Mouse (Mus musculus): ENCODE measurements around the gene Muc16. TPM values are rescaled to one million over a fixed set of nuclear protein-coding genes. Genes with fewer than 3 reads are reported as not detected.

Muc16 gene
- under 1 TPM in 2 of 4 experiments, not detected in 2; under 0.01 to 0.19 TPM for total RNA-seq (2022)

DNA sequence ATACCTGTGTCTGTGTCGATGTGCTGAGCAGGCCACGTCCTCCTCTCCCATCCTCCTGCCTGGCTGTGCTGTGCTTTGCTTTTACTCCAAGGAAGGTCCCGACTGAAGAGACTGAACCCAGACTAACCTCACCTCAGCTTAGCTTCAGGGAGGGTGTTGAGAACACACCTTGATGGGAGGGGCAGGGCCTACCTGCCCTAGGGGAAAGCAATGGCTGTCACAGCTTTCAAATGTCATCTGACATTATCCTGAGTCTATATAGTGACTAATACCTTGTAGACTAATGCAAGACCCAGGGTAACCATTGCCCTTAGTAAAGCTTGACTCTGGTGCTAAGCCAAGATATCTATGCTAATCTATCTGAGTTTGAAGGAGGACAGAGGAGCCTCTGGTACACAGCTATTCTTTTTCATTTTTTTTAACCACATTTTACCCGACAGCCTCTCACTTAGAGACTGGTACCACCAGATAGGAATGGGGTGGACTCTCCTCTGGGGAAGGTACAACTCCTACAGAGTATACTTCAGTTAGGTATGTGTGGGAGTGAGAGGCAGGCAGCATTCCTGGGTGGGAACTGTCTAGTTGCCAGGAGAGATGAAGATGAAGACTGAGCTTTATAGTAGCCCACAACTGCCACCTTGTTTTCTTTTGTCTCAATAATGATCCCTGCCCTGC, at the start of gene Muc16:
TSS of gene Muc16 (minus strand) at position 51 of the 675 bp plus-strand sequence.
- DNase-seq (ENCODE audit: low spot score in 2 of 2), result no peak

DNA sequence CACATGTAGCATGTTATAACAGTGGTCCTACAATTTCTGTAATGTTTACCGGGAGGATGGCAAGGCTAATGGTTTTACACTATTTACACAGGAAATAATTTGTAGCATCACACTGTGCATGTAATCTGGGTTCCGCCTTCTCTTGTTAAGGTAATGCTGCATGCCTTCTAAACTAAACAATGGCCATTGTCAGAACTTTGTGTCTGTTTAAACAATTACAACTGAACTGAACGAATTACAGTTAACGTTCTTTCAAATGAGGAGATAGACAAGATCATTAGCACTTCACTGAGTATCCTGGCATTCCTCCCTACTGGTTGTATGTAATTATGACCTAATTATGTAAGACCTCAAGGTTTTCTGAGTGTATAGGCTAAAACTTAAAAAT, 48.4 kb upstream of the Muc16 start:
- DNase-seq (ENCODE audit: low spot score in 2 of 2), result no peak

DNA sequence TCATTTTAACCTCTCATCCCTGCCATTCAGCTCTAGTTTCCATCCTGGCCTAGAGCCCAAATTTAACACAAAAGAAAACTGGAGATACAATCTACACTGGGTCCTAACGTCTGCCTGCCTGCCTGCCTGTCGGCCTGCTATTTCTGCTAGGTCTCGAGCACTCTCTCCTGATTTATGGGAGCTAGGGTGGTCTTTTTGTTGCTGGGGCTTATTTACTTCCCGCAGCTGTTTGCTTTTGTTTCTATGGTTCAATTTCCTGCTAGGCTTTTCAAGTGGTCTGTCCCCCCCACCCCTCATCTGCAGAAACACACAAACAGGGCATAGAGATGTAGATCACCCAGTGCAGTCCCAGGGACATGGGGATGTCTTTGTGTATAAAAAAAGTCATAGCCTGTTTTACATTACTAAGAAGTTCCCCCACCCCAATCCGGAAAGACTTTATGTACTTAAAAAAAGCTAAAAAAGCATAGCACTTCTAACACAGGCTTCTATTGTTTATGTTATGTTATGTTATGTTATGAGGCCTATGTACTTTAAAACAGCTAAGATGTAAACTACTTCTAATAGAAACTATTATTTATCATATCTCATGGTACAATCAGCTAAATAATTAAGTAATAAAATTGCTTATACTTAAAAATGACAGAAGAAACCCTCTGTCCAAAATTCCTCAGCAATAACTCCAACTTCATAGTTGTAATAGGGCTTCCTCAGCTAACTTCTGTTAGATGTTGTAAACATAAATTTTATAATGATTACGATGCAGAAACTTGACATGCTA, 47.8 kb upstream of the Muc16 start:
- DNase-seq (ENCODE audit: low spot score in 2 of 2), result no peak

DNA sequence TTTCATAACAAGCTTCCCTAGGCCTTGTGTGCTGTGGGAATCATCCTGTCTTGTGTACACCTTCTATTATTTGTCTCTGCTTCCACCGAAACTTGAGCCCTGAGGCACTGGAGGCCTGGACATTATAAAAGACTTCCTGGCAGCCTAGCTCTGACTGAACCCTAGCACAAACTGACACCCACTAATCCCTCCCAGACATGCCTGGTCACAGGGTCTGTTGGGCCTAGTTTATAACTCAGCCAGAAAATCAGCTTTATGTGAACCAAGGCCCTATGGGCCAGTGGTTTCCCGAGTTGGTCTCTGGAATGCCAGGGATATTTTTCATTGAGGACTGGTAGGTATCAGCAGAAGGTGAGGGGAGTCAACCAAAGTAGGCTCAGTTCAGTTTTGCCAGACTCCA, 46.7 kb upstream of the Muc16 start:
- no peak for DNase-seq (ENCODE audit: low spot score in 2 of 2)

DNA sequence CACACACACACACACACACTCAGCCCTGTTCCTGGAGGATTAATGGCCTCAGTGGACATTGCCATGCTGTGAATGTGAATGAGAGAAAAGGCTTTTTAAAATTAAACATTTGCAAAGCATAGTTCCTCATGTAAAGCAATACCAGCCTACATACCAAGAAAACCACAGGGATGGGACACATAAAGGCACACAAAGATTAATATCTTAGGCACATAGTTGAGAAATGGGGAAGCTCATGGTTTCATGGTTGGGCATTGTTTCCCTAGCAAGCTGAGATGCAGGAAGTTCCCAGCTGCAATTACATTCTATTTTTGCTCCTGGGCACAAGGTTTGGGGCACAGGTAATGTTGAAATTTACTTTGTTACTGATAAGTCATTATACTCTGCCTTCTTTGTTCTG, 31.3 kb upstream of the Muc16 start:
- DNase-seq (ENCODE audit: low spot score in 2 of 2), result no peak

DNA sequence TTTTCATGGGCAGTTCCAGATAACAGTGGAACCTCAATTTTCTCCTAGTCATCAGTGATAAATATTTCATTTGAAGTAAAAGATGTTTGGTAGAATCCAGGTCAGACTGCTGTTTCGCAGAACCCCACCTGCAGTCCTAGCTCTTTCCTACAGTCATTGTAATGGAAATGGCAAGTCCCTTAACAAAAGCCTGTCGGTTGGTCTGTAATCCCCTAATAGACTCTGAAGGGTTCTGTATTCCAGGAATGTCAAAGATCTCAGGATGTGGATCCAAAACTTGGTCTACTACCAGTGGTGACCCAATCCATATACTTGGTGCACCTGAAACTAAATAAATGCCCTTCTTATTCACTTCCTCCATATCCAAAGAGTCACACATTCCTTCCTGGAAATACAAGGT, 76.0 kb downstream of the Muc16 start:
- DNase-seq (ENCODE audit: low spot score in 2 of 2), result no peak

DNA sequence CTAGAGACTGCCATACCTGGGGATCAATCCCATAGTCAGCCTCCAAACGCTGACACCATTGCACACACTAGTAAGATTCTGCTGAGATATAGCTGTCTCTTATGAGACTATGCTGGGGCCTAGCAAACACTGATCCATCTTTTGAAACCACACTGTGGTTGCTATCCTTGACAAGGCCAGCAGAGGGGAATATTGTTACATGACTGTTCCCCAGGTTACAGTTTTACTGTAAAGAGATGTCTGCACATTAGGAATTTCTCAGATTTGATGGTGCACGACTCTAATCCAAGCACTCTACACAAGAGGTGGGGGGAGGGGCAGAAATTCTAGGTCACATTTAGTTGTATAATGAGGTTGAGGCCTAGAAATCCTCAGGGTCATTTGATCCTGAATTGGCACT, 166.2 kb downstream of the Muc16 start:
- DNase-seq (ENCODE audit: low spot score in 2 of 2), result no peak

DNA sequence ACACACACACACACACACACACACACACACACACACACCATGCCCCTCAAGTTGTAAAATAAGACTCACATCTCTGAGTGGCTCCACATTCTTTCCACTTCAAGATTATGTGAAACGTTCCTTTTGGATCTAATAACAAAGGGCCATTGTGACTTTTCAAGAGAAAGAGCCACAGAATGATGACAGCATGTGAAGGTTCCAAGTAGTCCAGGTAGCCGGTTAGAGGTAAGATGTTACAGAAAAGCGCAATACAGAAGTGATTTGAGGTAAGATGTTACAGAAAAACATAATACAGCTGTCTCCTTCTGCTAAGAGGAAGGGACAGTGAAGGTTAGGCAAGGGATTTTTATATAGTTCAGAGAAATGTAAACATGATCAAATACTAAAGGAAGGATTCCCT, 196.2 kb downstream of the Muc16 start, which contains the start of the genes Zfp558 and Mbd3l1:
TSS of gene Zfp558 (minus strand) at position 101 of the 400 bp plus-strand sequence.
TSS of gene Mbd3l1 (plus strand) at position 192 of the 400 bp plus-strand sequence.
- DNase-seq (ENCODE audit: low spot score in 2 of 2), result no peak

DNA sequence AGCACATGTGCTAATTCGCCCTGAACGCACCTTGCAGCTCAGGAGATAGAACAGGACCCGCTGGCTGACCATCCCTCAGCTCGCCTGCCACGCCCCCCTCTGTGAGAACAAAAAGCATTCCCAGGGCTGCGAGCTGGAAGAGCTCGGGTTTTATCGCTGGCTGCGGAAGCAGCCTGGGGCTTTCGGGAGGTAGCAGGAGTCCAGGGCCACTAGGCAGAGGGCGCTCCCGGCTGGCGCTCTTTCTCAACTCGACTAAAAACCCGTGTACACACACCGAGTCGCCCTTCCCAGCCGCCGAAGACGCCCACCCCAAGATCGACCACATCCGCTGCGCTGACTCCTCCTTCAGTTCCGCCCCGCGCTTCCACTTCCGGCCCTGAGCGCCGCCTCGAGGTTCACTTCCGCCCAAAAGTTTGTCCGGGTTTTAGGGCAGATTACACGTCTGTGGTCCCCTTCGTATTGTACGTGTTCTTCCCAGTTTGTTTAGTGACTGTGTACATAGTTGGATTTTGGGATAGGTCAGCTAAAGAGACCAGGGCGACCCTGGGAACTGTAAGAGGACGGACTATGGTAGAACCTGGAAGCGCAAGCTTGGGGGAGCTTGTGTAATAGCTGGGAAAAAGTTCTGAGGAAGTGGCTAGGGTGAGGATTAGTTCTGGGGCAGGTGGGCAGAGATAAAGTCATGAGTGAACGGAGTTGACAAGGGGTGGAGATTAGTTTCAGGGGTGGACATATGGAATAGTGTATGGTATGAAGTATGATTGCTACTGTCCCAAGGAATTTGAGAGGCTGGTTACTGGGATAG, 200.8 kb downstream of the Muc16 start:
- DNase-seq (ENCODE audit: low spot score in 2 of 2), result peak; percentile 14 to 27

DNA sequence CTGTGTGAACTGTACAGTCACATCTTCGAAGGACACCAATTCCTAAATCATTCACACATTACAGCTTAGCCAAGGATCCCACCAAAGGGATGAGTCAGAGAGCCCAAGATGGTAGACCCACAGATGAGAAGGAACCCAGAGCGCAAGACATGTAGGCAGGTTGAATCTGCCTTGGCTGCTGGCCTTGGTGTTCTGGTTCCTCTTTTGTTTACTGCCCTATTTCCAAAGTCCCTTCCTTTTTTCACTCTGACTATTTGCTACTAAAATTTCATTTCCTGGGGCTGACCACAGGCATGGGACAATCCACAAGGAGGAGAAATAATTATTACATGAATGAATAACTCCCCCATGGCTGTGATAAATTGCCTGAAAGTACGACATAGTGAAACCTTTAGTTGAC, 206.3 kb downstream of the Muc16 start:
- DNase-seq (ENCODE audit: low spot score in 2 of 2), result no peak

DNA sequence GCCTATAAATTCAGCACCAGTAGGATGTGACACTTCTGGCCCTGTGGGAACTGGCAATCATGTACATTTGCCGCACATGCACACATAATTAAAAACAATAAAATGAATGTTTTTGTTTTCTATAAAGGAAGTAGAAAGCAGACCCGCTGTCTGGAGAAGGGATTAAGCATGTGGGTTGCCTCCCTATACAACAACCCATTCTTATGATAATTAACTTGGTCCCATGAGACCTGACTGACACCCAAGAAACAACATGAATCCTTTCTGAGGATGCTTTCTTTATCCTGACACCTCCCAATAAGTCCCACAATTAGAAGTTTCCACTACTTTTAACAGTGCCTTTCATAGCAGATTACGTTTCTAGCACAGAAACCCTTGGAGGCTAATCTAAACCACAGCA, 207.0 kb downstream of the Muc16 start:
- no peak for DNase-seq (ENCODE audit: low spot score in 2 of 2)

DNA sequence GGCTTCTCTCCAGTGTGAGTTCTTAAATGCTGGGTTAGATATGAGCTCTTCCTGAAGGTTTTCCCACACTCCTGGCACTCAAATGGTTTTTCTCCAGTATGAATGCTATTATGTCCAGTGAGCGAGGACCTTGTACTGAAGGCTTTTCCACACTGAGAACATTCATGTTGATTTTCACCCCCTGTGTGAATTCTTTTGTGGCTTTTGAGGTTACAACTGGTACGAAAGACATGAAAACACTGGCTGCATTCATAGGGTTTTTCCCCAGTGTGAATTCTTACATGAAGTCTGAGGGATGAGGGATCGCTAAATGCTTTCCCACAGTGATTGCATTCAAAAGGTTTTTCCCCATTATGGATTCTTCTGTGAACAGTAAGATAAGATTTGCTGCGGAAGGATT, 217.8 kb downstream of the Muc16 start:
- no peak for DNase-seq (ENCODE audit: low spot score in 2 of 2)

Small RNAs within 50 kb of the gene (microRNA-seq; reads per million reads assigned to microRNA genes)
- gene Gm22854, result not detected

Other genes with a start within 250 kb of the Muc16 start
- not detected for gene Mbd3l2, start 243.9 kb downstream of the Muc16 start, total RNA-seq (2022)
- 1 to 10 TPM; 1.0 to 1.5 (median 1.2) TPM for gene Zfp558, start 196.3 kb downstream of the Muc16 start, total RNA-seq (2022)
- gene Mbd3l1, start 196.2 kb downstream of the Muc16 start, total RNA-seq (2022), result not detected
- gene Olfr24, start 89.5 kb upstream of the Muc16 start, total RNA-seq (2022), result not detected
- not detected for gene Olfr828, start 145.0 kb upstream of the Muc16 start, total RNA-seq (2022)
- gene Olfr829, start 180.4 kb upstream of the Muc16 start, total RNA-seq (2022), result not detected
- gene Olfr830, start 200.2 kb upstream of the Muc16 start, total RNA-seq (2022), result not detected

All from gastrocnemius, adult 8-10 months (tissue).